Mouse (Mus musculus): ENCODE measurements around the gene Gm10775. TPM values are rescaled to one million over a fixed set of nuclear protein-coding genes. Genes with fewer than 3 reads are reported as not detected.
A peak's percentile ranks its signal among the peaks of the same experiment; 100 is the strongest.

Gm10775 gene
- polyA plus RNA-seq, 1 experiment: 0.02 TPM

- H3K27me3 ChIP-seq (ENCODE audit: control insufficient read depth, insufficient read depth, insufficient read length): no peaks in the 10 kb centered on the region
- peaks cover 10% of the 10 kb centered on the region for H3K79me2 ChIP-seq (ENCODE audit: control insufficient read depth, insufficient read depth)
- TF ChIP-seq CEBPB (IDR thresholded peaks at IDR 0.05; ENCODE audit: low read depth) (no peak), MAX (IDR thresholded peaks at IDR 0.05) (no peak), FOSL1 (IDR thresholded peaks at IDR 0.05; ENCODE audit: insufficient read depth, low read length, poor library complexity, severe bottlenecking) (no peak), MYOG (IDR thresholded peaks at IDR 0.05; ENCODE audit: control insufficient read depth, extremely low read depth, insufficient read length) (no peak), CTCF (IDR thresholded peaks at IDR 0.05; ENCODE audit: control insufficient read depth, insufficient read depth, insufficient read length) (no peak), MYOD1 (IDR thresholded peaks at IDR 0.05; ENCODE audit: control insufficient read depth, insufficient read length, low read depth) (no peak), USF1 (IDR thresholded peaks at IDR 0.05; ENCODE audit: low read depth) (no peak)
- peak overlapping the region; percentile 63 for H3K4me3 ChIP-seq (ENCODE audit: insufficient read depth, poor library complexity, severe bottlenecking)
- no peaks in the 10 kb centered on the region for H3K36me3 ChIP-seq (ENCODE audit: control insufficient read depth, insufficient read depth)
- peaks cover 4% of the 10 kb centered on the region for H3K79me3 ChIP-seq (ENCODE audit: low read depth)
- peak overlapping the region; percentile 82 for H3ac ChIP-seq (ENCODE audit: control insufficient read depth, insufficient read length, low read depth)
Observed at GRCm38 (mm10) chr13:65277994-65278382, 18.6 kb downstream of the Gm10775 start.

GRCm38 (mm10) chr13:65278383-65279341, 19.3 kb downstream of the Gm10775 start, which contains the start of gene Zfp369:
TSS of gene Zfp369 (plus strand) at chr13:65278814.
- Histone ChIP-seq H3K36me3 (ENCODE audit: control insufficient read depth, insufficient read depth) (no peaks in the 10 kb centered on the region), H3K27me3 (ENCODE audit: control insufficient read depth, insufficient read depth, insufficient read length) (no peaks in the 10 kb centered on the region), H3K79me3 (ENCODE audit: low read depth) (peaks cover 4% of the 10 kb centered on the region), H3ac (ENCODE audit: control insufficient read depth, insufficient read length, low read depth) (peak within 1 kb of the TSS; percentile 82), H3K4me3 (ENCODE audit: insufficient read depth, poor library complexity, severe bottlenecking) (peak within 1 kb of the TSS; percentile 63), H3K79me2 (ENCODE audit: control insufficient read depth, insufficient read depth) (peaks cover 10% of the 10 kb centered on the region)
- TF ChIP-seq FOSL1 (IDR thresholded peaks at IDR 0.05; ENCODE audit: insufficient read depth, low read length, poor library complexity, severe bottlenecking): no peak
- no peak for TF ChIP-seq MYOD1 (IDR thresholded peaks at IDR 0.05; ENCODE audit: control insufficient read depth, insufficient read length, low read depth)
- TF ChIP-seq CEBPB (IDR thresholded peaks at IDR 0.05; ENCODE audit: low read depth): no peak
- no peak for TF ChIP-seq MYOG (IDR thresholded peaks at IDR 0.05; ENCODE audit: control insufficient read depth, extremely low read depth, insufficient read length)
- no peak for TF ChIP-seq USF1 (IDR thresholded peaks at IDR 0.05; ENCODE audit: low read depth)
- TF ChIP-seq MAX (IDR thresholded peaks at IDR 0.05): no peak
- no peak for TF ChIP-seq CTCF (IDR thresholded peaks at IDR 0.05; ENCODE audit: control insufficient read depth, insufficient read depth, insufficient read length)

- Histone ChIP-seq H3ac (ENCODE audit: control insufficient read depth, insufficient read length, low read depth) (no peak overlapping the region), H3K27me3 (ENCODE audit: control insufficient read depth, insufficient read depth, insufficient read length) (no peaks in the 10 kb centered on the region), H3K79me2 (ENCODE audit: control insufficient read depth, insufficient read depth) (no peaks in the 10 kb centered on the region), H3K4me3 (ENCODE audit: insufficient read depth, poor library complexity, severe bottlenecking) (no peak overlapping the region), H3K79me3 (ENCODE audit: low read depth) (no peaks in the 10 kb centered on the region), H3K36me3 (ENCODE audit: control insufficient read depth, insufficient read depth) (peaks cover 17% of the 10 kb centered on the region)
- TF ChIP-seq FOSL1 (IDR thresholded peaks at IDR 0.05; ENCODE audit: insufficient read depth, low read length, poor library complexity, severe bottlenecking) (no peak), USF1 (IDR thresholded peaks at IDR 0.05; ENCODE audit: low read depth) (no peak), MAX (IDR thresholded peaks at IDR 0.05) (no peak), MYOG (IDR thresholded peaks at IDR 0.05; ENCODE audit: control insufficient read depth, extremely low read depth, insufficient read length) (no peak), CEBPB (IDR thresholded peaks at IDR 0.05; ENCODE audit: low read depth) (no peak), MYOD1 (IDR thresholded peaks at IDR 0.05; ENCODE audit: control insufficient read depth, insufficient read length, low read depth) (no peak), CTCF (IDR thresholded peaks at IDR 0.05; ENCODE audit: control insufficient read depth, insufficient read depth, insufficient read length) (no peak)
Observed at GRCm38 (mm10) chr13:65286771-65287170, 27.4 kb downstream of the Gm10775 start.

- Histone ChIP-seq H3K36me3 (ENCODE audit: control insufficient read depth, insufficient read depth) (peaks cover 16% of the 10 kb centered on the region), H3K79me2 (ENCODE audit: control insufficient read depth, insufficient read depth) (no peaks in the 10 kb centered on the region), H3K4me3 (ENCODE audit: insufficient read depth, poor library complexity, severe bottlenecking) (no peak overlapping the region), H3K79me3 (ENCODE audit: low read depth) (no peaks in the 10 kb centered on the region), H3ac (ENCODE audit: control insufficient read depth, insufficient read length, low read depth) (no peak overlapping the region), H3K27me3 (ENCODE audit: control insufficient read depth, insufficient read depth, insufficient read length) (no peaks in the 10 kb centered on the region)
- TF ChIP-seq CTCF (IDR thresholded peaks at IDR 0.05; ENCODE audit: control insufficient read depth, insufficient read depth, insufficient read length): no peak
- TF ChIP-seq USF1 (IDR thresholded peaks at IDR 0.05; ENCODE audit: low read depth): no peak
- no peak for TF ChIP-seq MYOD1 (IDR thresholded peaks at IDR 0.05; ENCODE audit: control insufficient read depth, insufficient read length, low read depth)
- no peak for TF ChIP-seq FOSL1 (IDR thresholded peaks at IDR 0.05; ENCODE audit: insufficient read depth, low read length, poor library complexity, severe bottlenecking)
- TF ChIP-seq MAX (IDR thresholded peaks at IDR 0.05): no peak
- TF ChIP-seq CEBPB (IDR thresholded peaks at IDR 0.05; ENCODE audit: low read depth): no peak
- no peak for TF ChIP-seq MYOG (IDR thresholded peaks at IDR 0.05; ENCODE audit: control insufficient read depth, extremely low read depth, insufficient read length)
Observed at GRCm38 (mm10) chr13:65296354-65296753, 37.0 kb downstream of the Gm10775 start.

Other genes with a start within 250 kb of the Gm10775 start
- not detected for gene Spata31d1c, start 226.5 kb upstream of the Gm10775 start, polyA plus RNA-seq (2012; fragmentation: generic; extraction: Trizol)
- gene Prss47, start 206.8 kb upstream of the Gm10775 start, polyA plus RNA-seq (2012; fragmentation: generic; extraction: Trizol): not detected
- gene Mfsd14b, start 146.6 kb upstream of the Gm10775 start, polyA plus RNA-seq (2012; fragmentation: generic; extraction: Trizol): 7.3 TPM
- gene Olfr465-ps1, start 121.5 kb upstream of the Gm10775 start, polyA plus RNA-seq (2012; fragmentation: generic; extraction: Trizol): not detected
- not detected for gene Olfr466, start 109.3 kb upstream of the Gm10775 start, polyA plus RNA-seq (2012; fragmentation: generic; extraction: Trizol)
- gene Nlrp4f, start 53.6 kb upstream of the Gm10775 start, polyA plus RNA-seq (2012; fragmentation: generic; extraction: Trizol): not detected
- gene Zfp369, start 19.3 kb downstream of the Gm10775 start, polyA plus RNA-seq (2012; fragmentation: generic; extraction: Trizol): 4.4 TPM

Measured in C2C12 (cell line).